Mouse (Mus musculus) heart, postnatal 0 days (tissue): ENCODE results near the gene St6galnac3. TPM values are rescaled to one million over a fixed set of nuclear protein-coding genes. Genes with fewer than 3 reads are reported as not detected.

Experiments
- ATAC-seq: fragments of 200-750 bp; cut with Nextera tagmentation; 2 replicates; pipeline ENCODE4 v1.8.0; 2017; ENCODE audit warnings: low read depth, moderate number of reproducible peaks, moderate library complexity; ENCODE audit not compliant: insufficient read depth
- DNase-seq: peaks from one replicate; pipeline ENCODE4 v3.0.0-alpha.2; 2016; ENCODE audit warnings: low spot score
- H3K27ac ChIP-seq: fragments of 300-500 bp; sonication (generic); 2 replicates; pipeline ENCODE4 v1.5.1; 2014; ENCODE audit warnings: low read depth, mild to moderate bottlenecking
- H3K27me3 ChIP-seq: fragments of 300-500 bp; sonication (generic); 2 replicates; pipeline ENCODE4 v1.6.1; 2014; ENCODE audit warnings: low read length, mixed read lengths; ENCODE audit not compliant: control insufficient read depth, insufficient read depth
- H3K36me3 ChIP-seq: fragments of 300-500 bp; sonication (generic); replicated peaks from 2 replicates; pipeline ENCODE4 v1.6.1; 2014; ENCODE audit warnings: low read length, mixed read lengths; ENCODE audit not compliant: control insufficient read depth, insufficient read depth
- H3K4me1 ChIP-seq: fragments of 300-500 bp; sonication (generic); 2 replicates; pipeline ENCODE4 v1.6.1; 2014; ENCODE audit warnings: antibody characterized with exemption; ENCODE audit not compliant: control insufficient read depth, insufficient read depth
- H3K4me2 ChIP-seq: fragments of 300-500 bp; sonication (generic); 2 replicates; pipeline ENCODE4 v1.6.1; 2014; ENCODE audit warnings: low read depth, mild to moderate bottlenecking, low read length, moderate library complexity
- H3K4me3 ChIP-seq: fragments of 300-500 bp; sonication (generic); 2 replicates; pipeline ENCODE4 v1.5.1; 2014; ENCODE audit warnings: low read depth, low read length
- H3K9ac ChIP-seq: fragments of 300-500 bp; sonication (generic); replicated peaks from 2 replicates; pipeline ENCODE4 v1.6.1; 2014; ENCODE audit warnings: low read depth, low read length, mixed read lengths
- H3K9me3 ChIP-seq: fragments of 300-500 bp; sonication (generic); replicated peaks from 2 replicates; pipeline ENCODE4 v1.6.1; 2016; ENCODE audit warnings: low read length; ENCODE audit not compliant: control insufficient read depth
- CTCF ChIP-seq: IDR thresholded peaks from 2 replicates; pipeline ENCODE4 v1.5.1; 2016; ENCODE audit warnings: antibody characterized with exemption, control low read depth, low read depth
- EP300 ChIP-seq: IDR thresholded peaks from 2 replicates; pipeline ENCODE4 v1.6.1; 2016; ENCODE audit warnings: antibody characterized with exemption, low read depth
- WGBS: fragments of 180-500 bp; shearing (Covaris S2); extraction: QIAGEN DNeasy Blood & Tissue Kit; methylation state at CpG from one replicate; pipeline ENCODE4 v1.1.7; 2014; 5-methylcytosine and 5-hydroxymethylcytosine counted together
- polyA plus RNA-seq: library from polyadenylated mRNA; unstranded; fragments of >200 nt; fragmentation: Nextera tagmentation; extraction: Ambion mirVana; gene quantifications from 2 replicates; pipeline ENCODE4 v1.2.1, GENCODE M21; 2015
- total RNA-seq: library from RNA; depleted of rRNA; stranded (reverse); fragments of >200 nt; gene quantifications from 2 replicates; pipeline ENCODE4 v1.2.3, GENCODE M21; 2014; ENCODE audit warnings: low replicate concordance; rRNA removed

Gene St6galnac3
- 15.2 and 22.5 TPM in 2 replicates for total RNA-seq
- 9.7 and 10.5 TPM in 2 replicates for polyA plus RNA-seq

DNA sequence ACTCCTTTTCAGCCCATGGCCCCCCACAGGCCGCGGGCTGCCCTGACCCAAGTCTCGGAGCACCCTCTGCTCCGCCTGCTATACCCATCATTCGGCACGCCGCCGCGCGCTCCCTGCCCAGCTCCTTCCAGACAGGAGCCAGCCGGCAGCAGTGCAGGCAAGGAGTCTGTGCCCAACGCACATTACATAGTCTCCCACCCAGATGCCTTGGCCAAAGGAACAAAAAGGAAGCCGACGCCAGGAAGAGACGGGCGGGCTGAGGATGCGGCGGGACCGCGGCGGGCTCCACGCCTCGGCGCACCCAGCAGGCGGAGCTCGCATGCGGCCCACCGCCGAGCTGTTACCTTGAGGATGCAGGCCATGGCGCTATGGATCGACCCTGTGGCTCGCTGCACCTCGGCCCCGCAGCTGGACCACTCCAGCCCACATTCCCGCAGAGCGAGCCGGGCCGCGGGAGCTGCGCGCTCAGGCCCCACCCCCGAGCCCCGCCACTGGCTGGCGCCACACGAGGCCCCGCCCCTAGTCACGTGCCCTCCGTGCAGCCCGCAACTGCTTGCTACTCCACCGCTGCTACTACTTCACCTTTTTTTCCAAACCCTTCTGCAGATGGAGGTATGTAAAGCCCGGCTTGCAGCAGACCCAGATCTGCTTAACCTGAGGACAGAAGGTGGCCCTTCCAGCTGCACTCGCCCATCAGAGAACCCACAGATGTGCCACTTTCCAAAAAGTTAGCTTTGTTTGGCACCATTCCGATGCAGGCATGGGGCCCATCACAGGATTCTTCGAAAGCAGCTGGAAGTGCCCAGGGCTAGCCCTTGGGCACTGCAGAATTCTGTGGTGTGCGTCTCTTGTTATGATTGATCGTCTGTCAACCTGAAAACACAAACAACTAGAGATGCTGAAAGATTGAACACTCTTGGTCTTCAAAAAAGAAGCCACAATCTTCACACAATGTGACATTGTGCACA lies at the start of gene St6galnac3:
Gene St6galnac3, minus strand, starts transcription at position 474 of the 968 bp plus-strand sequence.
- no peaks in the 10 kb centered on the region for H3K9me3 ChIP-seq
- H3K4me2 ChIP-seq: peak within 1 kb of the TSS; percentile 79
- H3K4me3 ChIP-seq: peak within 1 kb of the TSS; percentile 60
- TF ChIP-seq CTCF: peak; percentile 26
- TF ChIP-seq EP300: no peak
- no peak within 1 kb of the TSS for H3K27ac ChIP-seq
- ATAC-seq: peak; percentile 94
- H3K9ac ChIP-seq: peak within 1 kb of the TSS; percentile 54
- H3K4me1 ChIP-seq: 0 out of 2 replicates have a peak, but pooled peaks cover 11% of the 10 kb centered on the region
- peaks cover 15% of the 10 kb centered on the region for H3K27me3 ChIP-seq
- 2% methylated on average over 56 of the region's 56 CpGs for WGBS
- peak; percentile 59 for DNase-seq
- H3K36me3 ChIP-seq: no peaks in the 10 kb centered on the region

DNA sequence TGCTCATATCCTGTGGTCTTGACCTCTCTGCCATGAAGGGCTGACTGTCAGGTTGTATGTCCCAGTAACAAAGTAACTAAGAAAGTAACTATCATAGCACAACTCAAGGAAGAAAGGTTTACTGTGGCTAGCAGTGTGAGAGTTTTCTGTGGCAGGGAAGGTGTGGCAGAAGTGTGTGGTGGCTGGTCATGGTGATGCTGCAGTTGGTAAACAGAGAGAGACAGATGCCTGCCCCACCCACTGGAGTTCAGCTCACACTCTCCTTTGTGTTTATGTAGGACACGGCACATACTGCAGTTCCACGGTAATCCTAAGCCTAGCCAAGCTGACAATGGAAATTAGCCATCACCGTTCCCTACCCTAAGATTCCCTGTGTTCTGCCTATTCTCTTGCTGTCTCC lies 49.6 kb upstream of the St6galnac3 start:
- no peak overlapping the region for H3K9ac ChIP-seq
- no peak overlapping the region for H3K4me2 ChIP-seq
- no peaks in the 10 kb centered on the region for H3K27me3 ChIP-seq
- TF ChIP-seq CTCF: no peak
- no peak for TF ChIP-seq EP300
- 77% methylated on average over 3 of the region's 3 CpGs for WGBS
- no peaks in the 10 kb centered on the region for H3K4me1 ChIP-seq
- H3K4me3 ChIP-seq: no peak overlapping the region
- H3K9me3 ChIP-seq: no peaks in the 10 kb centered on the region
- H3K27ac ChIP-seq: no peak overlapping the region
- DNase-seq: no peak
- H3K36me3 ChIP-seq: no peaks in the 10 kb centered on the region
- no peak for ATAC-seq

DNA sequence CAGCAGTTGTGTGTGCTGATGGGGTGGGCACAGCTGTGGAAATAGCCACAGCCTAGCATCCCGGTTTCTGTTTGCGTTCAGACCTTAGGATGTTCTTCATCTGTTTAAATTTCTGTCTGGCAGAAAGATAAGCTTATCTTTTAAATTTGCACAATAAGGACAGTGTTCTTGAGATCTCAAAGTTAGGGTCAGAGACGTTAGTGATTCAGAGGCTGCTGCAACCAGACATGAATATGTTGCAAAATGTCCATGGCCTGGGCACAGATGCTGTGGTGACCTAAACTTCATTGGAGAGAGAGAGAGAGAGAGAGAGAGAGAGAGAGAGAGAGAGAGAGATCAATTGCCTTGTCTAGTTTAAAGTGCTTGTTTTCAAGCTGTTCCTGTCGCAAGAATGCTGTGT lies 46.5 kb upstream of the St6galnac3 start:
- H3K9me3 ChIP-seq: 0 out of 2 replicates have a peak, but pooled peaks cover 4% of the 10 kb centered on the region
- no peak overlapping the region for H3K27ac ChIP-seq
- no peak for TF ChIP-seq CTCF
- no peak for TF ChIP-seq EP300
- DNase-seq (no peak), ATAC-seq (no peak)
- no peak overlapping the region for H3K4me3 ChIP-seq
- H3K36me3 ChIP-seq: no peaks in the 10 kb centered on the region
- 50% methylated on average over 4 of the region's 4 CpGs for WGBS
- H3K9ac ChIP-seq: no peak overlapping the region
- no peaks in the 10 kb centered on the region for H3K27me3 ChIP-seq
- no peak overlapping the region for H3K4me2 ChIP-seq
- H3K4me1 ChIP-seq: no peaks in the 10 kb centered on the region

DNA sequence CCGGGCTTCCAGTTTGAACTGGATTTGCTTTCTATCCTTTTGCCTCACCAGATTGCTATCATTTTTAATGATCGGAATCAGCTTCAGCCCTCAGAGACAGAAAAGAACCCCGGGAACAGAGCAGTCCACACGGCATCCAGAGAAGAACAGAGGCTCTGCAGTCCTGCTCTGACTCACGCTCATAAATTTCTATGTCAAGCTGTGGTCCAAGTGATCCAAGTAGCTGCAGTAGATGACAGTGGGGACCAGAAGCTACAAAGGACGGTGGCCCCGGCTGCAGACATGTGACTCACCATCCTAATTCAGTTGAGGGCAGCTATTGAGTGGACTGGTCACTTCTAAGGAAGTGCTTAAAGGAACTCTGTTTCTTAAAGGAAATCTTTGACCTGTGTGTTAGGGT lies 45.6 kb upstream of the St6galnac3 start:
- no peak for ATAC-seq
- Histone ChIP-seq H3K4me2 (no peak overlapping the region), H3K9ac (no peak overlapping the region), H3K27me3 (no peaks in the 10 kb centered on the region), H3K9me3 (0 out of 2 replicates have a peak, but pooled peaks cover 4% of the 10 kb centered on the region), H3K27ac (no peak overlapping the region), H3K4me1 (no peaks in the 10 kb centered on the region), H3K36me3 (no peaks in the 10 kb centered on the region), H3K4me3 (no peak overlapping the region)
- 54% methylated on average over 7 of the region's 7 CpGs for WGBS
- TF ChIP-seq EP300: no peak
- no peak for TF ChIP-seq CTCF
- no peak for DNase-seq

DNA sequence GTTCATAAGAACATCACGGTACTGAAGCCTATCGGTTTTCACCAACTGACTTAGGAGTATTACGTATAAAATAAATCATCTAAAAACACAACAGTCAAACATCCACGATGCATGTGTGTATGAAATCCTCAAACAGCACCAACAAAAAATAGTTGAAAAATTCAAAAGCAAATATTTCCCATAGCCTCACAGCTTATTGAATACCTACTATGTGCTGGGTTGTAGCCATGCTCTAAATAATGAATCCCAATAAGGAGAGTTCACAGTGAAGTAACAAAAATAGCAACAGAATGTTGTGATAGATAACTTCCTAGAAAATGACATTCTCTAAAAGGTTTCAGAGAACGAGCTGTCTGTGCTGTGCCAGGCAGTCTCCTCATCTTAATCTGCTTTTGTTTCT lies 44.2 kb upstream of the St6galnac3 start:
- Histone ChIP-seq H3K36me3 (no peaks in the 10 kb centered on the region), H3K9me3 (0 out of 2 replicates have a peak, but pooled peaks cover 4% of the 10 kb centered on the region), H3K9ac (no peak overlapping the region), H3K4me2 (no peak overlapping the region), H3K4me1 (no peaks in the 10 kb centered on the region), H3K4me3 (no peak overlapping the region), H3K27me3 (no peaks in the 10 kb centered on the region), H3K27ac (no peak overlapping the region)
- ATAC-seq: no peak
- TF ChIP-seq CTCF (no peak), EP300 (no peak)
- no peak for DNase-seq
- 80% methylated on average over 5 of the region's 5 CpGs for WGBS
